Mouse (Mus musculus) MEL (cell line): ENCODE measurements around the gene Supt4a. TPM values are rescaled to one million over a fixed set of nuclear protein-coding genes. Genes with fewer than 3 reads are reported as not detected.

Source experiments
- DNase-seq: peaks from one replicate; pipeline ENCODE4 v3.0.0; 2011; ENCODE audit warnings: low read depth, low spot score
- H3K27ac ChIP-seq: 2 replicates; pipeline ENCODE4 v1.5.1; 2012; ENCODE audit warnings: low read depth, mild to moderate bottlenecking, control low read depth, low read length, moderate library complexity; ENCODE audit not compliant: control insufficient read depth
- H3K27me3 ChIP-seq, 2 experiments: fragments of 150-350 bp in 1 of 2; sonication (generic) in 1 of 2; 2 replicates each; pipeline ENCODE4 v1.6.1; 2012; ENCODE audit warnings: low read length in 2 of 2, mild to moderate bottlenecking in 2 of 2, improper control_type of control experiment in 1 of 2, moderate library complexity in 1 of 2; ENCODE audit not compliant: insufficient read depth in 2 of 2, control insufficient read depth in 1 of 2
- H3K36me3 ChIP-seq, 2 experiments: 2 replicates each; pipeline ENCODE4 v1.6.1; 2012 to 2014; ENCODE audit warnings: low read length in 2 of 2, improper control_type of control experiment in 1 of 2, inconsistent platforms in 1 of 2, mild to moderate bottlenecking in 1 of 2; ENCODE audit not compliant: insufficient read depth in 2 of 2, control insufficient read depth in 1 of 2
- H3K4me1 ChIP-seq, 2 experiments: fragments of 150-350 bp in 1 of 2; sonication (generic) in 1 of 2; 2 replicates each; pipeline ENCODE4 v1.6.1; 2012; ENCODE audit warnings: low read length in 2 of 2, improper control_type of control experiment in 1 of 2, mild to moderate bottlenecking in 1 of 2; ENCODE audit not compliant: insufficient read depth in 2 of 2, control insufficient read depth in 1 of 2
- H3K4me3 ChIP-seq, 2 experiments: fragments of 150-350 bp in 1 of 2; sonication (generic) in 1 of 2; 2 replicates each; pipeline ENCODE4 v1.5.1; 2012; ENCODE audit warnings: low read depth in 2 of 2, low read length in 2 of 2, mild to moderate bottlenecking in 2 of 2, moderate library complexity in 2 of 2, control low read depth in 1 of 2, improper control_type of control experiment in 1 of 2; ENCODE audit not compliant: control insufficient read depth in 1 of 2, insufficient read depth in 1 of 2
- H3K79me2 ChIP-seq: 2 replicates; pipeline ENCODE4 v1.6.1; 2012; ENCODE audit warnings: mild to moderate bottlenecking, low read length, moderate library complexity; ENCODE audit not compliant: control insufficient read depth, poor library complexity, insufficient read depth
- H3K9ac ChIP-seq: 2 replicates; pipeline ENCODE4 v1.6.1; 2012; ENCODE audit warnings: low read depth, mild to moderate bottlenecking, control low read depth, low read length, moderate library complexity; ENCODE audit not compliant: control insufficient read depth, poor library complexity, severe bottlenecking
- H3K9me3 ChIP-seq: fragments of 150-350 bp; sonication (generic); replicated peaks from 2 replicates; pipeline ENCODE4 v1.6.1; 2012; ENCODE audit warnings: mild to moderate bottlenecking, low read length, improper control_type of control experiment, moderate library complexity; ENCODE audit not compliant: insufficient read depth
- CHD1 ChIP-seq: IDR thresholded peaks from 2 replicates; pipeline ENCODE4 v1.6.1; 2012; ENCODE audit warnings: low read depth, mild to moderate bottlenecking, inconsistent platforms, low read length, improper control_type of control experiment
- E2F4 ChIP-seq: IDR thresholded peaks from 2 replicates; pipeline ENCODE4 v1.6.1; 2011; ENCODE audit warnings: low read depth, low read length, improper control_type of control experiment, borderline replicate concordance
- EP300 ChIP-seq, 2 experiments: IDR thresholded peaks; 2 replicates each; pipeline ENCODE4 v1.6.1; 2011; ENCODE audit warnings: improper control_type of control experiment in 2 of 2, low read length in 2 of 2, low read depth in 1 of 2, mild to moderate bottlenecking in 1 of 2
- GATA1 ChIP-seq: IDR thresholded peaks from 2 replicates; pipeline ENCODE4 v1.6.1; 2011; ENCODE audit warnings: low read depth, low read length, improper control_type of control experiment
- JUND ChIP-seq: IDR thresholded peaks from 2 replicates; pipeline ENCODE4 v1.6.1; 2011; ENCODE audit warnings: low read depth, mild to moderate bottlenecking, improper control_type of control experiment, low read length
- KAT2A ChIP-seq: conservative IDR thresholded peaks from 2 replicates; pipeline ENCODE4 v1.6.1; 2012; ENCODE audit warnings: low read depth, low read length, improper control_type of control experiment, inconsistent platforms
- MXI1 ChIP-seq: IDR thresholded peaks from 2 replicates; pipeline ENCODE4 v1.6.1; 2011; ENCODE audit warnings: mild to moderate bottlenecking, low read depth, low read length, improper control_type of control experiment
- POLR2A ChIP-seq, 2 experiments: IDR thresholded peaks; 2 replicates each; pipeline ENCODE4 v1.6.1; 2011 to 2012; ENCODE audit warnings: low read length in 2 of 2, mild to moderate bottlenecking in 2 of 2, control low read depth in 1 of 2, improper control_type of control experiment in 1 of 2, low read depth in 1 of 2, moderate library complexity in 1 of 2; ENCODE audit not compliant: control insufficient read depth in 1 of 2, insufficient read depth in 1 of 2, poor library complexity in 1 of 2
- POLR2AphosphoS2 ChIP-seq: IDR thresholded peaks from 2 replicates; pipeline ENCODE4 v1.6.1; 2011; ENCODE audit warnings: low read length, improper control_type of control experiment
- RAD21 ChIP-seq: IDR thresholded peaks from 2 replicates; pipeline ENCODE4 v1.6.1; 2011; ENCODE audit warnings: mild to moderate bottlenecking, low read depth, low read length, improper control_type of control experiment
- SMC3 ChIP-seq: IDR thresholded peaks from 2 replicates; pipeline ENCODE4 v1.6.1; 2011; ENCODE audit warnings: low read depth, low read length, improper control_type of control experiment
- TBP ChIP-seq: IDR thresholded peaks from 2 replicates; pipeline ENCODE4 v1.8.0; 2011; ENCODE audit warnings: low read depth, low read length, improper control_type of control experiment
- TCF12 ChIP-seq: IDR thresholded peaks from 2 replicates; pipeline ENCODE4 v1.6.1; 2014; ENCODE audit warnings: low read depth, mild to moderate bottlenecking, inconsistent platforms, low read length, improper control_type of control experiment, moderate library complexity
- UBTF ChIP-seq: IDR thresholded peaks from 2 replicates; pipeline ENCODE4 v1.6.1; 2012; ENCODE audit warnings: low read depth, mild to moderate bottlenecking, inconsistent platforms, low read length, improper control_type of control experiment, moderate library complexity, borderline replicate concordance; ENCODE audit not compliant: insufficient read depth
- USF1 ChIP-seq: IDR thresholded peaks from 2 replicates; pipeline ENCODE4 v1.6.1; 2014; ENCODE audit warnings: low read depth, mild to moderate bottlenecking, inconsistent platforms, low read length, improper control_type of control experiment, moderate library complexity
- polyA plus RNA-seq, 2 experiments: library from polyadenylated mRNA; stranded (reverse) in 1 of 2; unstranded in 1 of 2; fragments of >175 nt in 1 of 2; fragments of >200 nt in 1 of 2; gene quantifications; 2 replicates each; pipeline versions ENCODE4 v1.2.1 to v1.2.4; 2012; ENCODE audit warnings: low replicate concordance in 2 of 2, low read depth in 1 of 2; ENCODE audit not compliant: insufficient read length in 2 of 2, insufficient read depth in 1 of 2, missing spikeins in 1 of 2
- total RNA-seq: library from RNA; depleted of rRNA; stranded (reverse); fragments of 300-350 nt; gene quantifications from 2 replicates; pipeline ENCODE4 v1.2.3, GENCODE M21; 2012

Supt4a gene
- total and polyA plus RNA-seq, 3 experiments: 223 to 332 TPM; not detected in 1

GRCm38 (mm10) chr11:87709513-87710261 is 27.7 kb upstream of the Supt4a start:
- Histone ChIP-seq H3K4me3 (no peak overlapping the region), H3K27me3 (no peaks in the 10 kb centered on the region), H3K9ac (no peak overlapping the region), H3K36me3 (0 out of 4 replicates have a peak, but pooled peaks cover 0 to 3% of the 10 kb centered on the region in 2 experiments), H3K79me2 (no peaks in the 10 kb centered on the region), H3K9me3 (no peaks in the 10 kb centered on the region), H3K27ac (no peak overlapping the region), H3K4me1 (peaks cover 0 to 3% of the 10 kb centered on the region in 2 experiments; a peak in 1 of 4 replicates)
- peak; percentile 42 for DNase-seq
- TF ChIP-seq USF1 (no peak), RAD21 (no peak), MXI1 (no peak), EP300 (IDR thresholded peaks at IDR 0.05; ENCODE audit: low read depth in 1 of 2, low read length in 2 of 2) (no peak), CHD1 (no peak), KAT2A (no peak), E2F4 (no peak), UBTF (no peak), GATA1 (no peak), SMC3 (no peak)

- Histone ChIP-seq H3K4me3 (no peak overlapping the region), H3K79me2 (no peaks in the 10 kb centered on the region), H3K36me3 (0 out of 4 replicates have a peak, but pooled peaks cover 0 to 3% of the 10 kb centered on the region in 2 experiments), H3K4me1 (peaks cover 0 to 3% of the 10 kb centered on the region in 2 experiments; a peak in 1 of 4 replicates), H3K9me3 (no peaks in the 10 kb centered on the region), H3K9ac (no peak overlapping the region), H3K27me3 (no peaks in the 10 kb centered on the region), H3K27ac (no peak overlapping the region)
- no peak for TF ChIP-seq GATA1
- no peak for TF ChIP-seq POLR2AphosphoS2
- TF ChIP-seq POLR2A (IDR thresholded peaks at IDR 0.05; ENCODE audit: control insufficient read depth in 1 of 2, insufficient read depth in 1 of 2, low read depth in 1 of 2, low read length in 2 of 2, poor library complexity in 1 of 2): no peak
- no peak for TF ChIP-seq JUND
- TF ChIP-seq TBP: no peak
- TF ChIP-seq TCF12: no peak
- TF ChIP-seq RAD21: no peak
- no peak for TF ChIP-seq USF1
- DNase-seq: no peak
These were observed 27.1 kb upstream of the Supt4a start for GRCm38 (mm10) chr11:87710262-87710615.
